Mouse (Mus musculus) E14TG2a.4 (cell line): ENCODE measurements around the gene Prr3.

Experiments used
- H3K27me3 ChIP-seq: 2 replicates; pipeline ENCODE4 v1.6.1; 2014; ENCODE audit warnings: low read length, control low read depth; ENCODE audit not compliant: insufficient read depth
- H3K36me3 ChIP-seq: 2 replicates; pipeline ENCODE4 v1.6.1; 2014; ENCODE audit warnings: low read length, control low read depth; ENCODE audit not compliant: insufficient read depth
- H3K4me1 ChIP-seq: replicated peaks from 2 replicates; pipeline ENCODE4 v1.6.1; 2014; ENCODE audit warnings: low read depth, low read length, control low read depth
- H3K4me3 ChIP-seq: replicated peaks from 2 replicates; pipeline ENCODE4 v1.5.1; 2014; ENCODE audit warnings: mild to moderate bottlenecking, low read length
- H3K9me3 ChIP-seq: 2 replicates; pipeline ENCODE4 v1.6.1; 2014; ENCODE audit warnings: low read length, control low read depth
- CTCF ChIP-seq: conservative IDR thresholded peaks from 2 replicates; pipeline ENCODE4 v1.5.1; 2014; ENCODE audit warnings: low read length
- NANOG ChIP-seq: IDR thresholded peaks from 2 replicates; pipeline ENCODE4 v1.6.1; 2014; ENCODE audit warnings: borderline replicate concordance, low read length, mixed read lengths
- POU5F1 ChIP-seq: IDR thresholded peaks from 2 replicates; pipeline ENCODE4 v1.6.1; 2014; ENCODE audit warnings: low read length, borderline replicate concordance

Gene Prr3

DNA sequence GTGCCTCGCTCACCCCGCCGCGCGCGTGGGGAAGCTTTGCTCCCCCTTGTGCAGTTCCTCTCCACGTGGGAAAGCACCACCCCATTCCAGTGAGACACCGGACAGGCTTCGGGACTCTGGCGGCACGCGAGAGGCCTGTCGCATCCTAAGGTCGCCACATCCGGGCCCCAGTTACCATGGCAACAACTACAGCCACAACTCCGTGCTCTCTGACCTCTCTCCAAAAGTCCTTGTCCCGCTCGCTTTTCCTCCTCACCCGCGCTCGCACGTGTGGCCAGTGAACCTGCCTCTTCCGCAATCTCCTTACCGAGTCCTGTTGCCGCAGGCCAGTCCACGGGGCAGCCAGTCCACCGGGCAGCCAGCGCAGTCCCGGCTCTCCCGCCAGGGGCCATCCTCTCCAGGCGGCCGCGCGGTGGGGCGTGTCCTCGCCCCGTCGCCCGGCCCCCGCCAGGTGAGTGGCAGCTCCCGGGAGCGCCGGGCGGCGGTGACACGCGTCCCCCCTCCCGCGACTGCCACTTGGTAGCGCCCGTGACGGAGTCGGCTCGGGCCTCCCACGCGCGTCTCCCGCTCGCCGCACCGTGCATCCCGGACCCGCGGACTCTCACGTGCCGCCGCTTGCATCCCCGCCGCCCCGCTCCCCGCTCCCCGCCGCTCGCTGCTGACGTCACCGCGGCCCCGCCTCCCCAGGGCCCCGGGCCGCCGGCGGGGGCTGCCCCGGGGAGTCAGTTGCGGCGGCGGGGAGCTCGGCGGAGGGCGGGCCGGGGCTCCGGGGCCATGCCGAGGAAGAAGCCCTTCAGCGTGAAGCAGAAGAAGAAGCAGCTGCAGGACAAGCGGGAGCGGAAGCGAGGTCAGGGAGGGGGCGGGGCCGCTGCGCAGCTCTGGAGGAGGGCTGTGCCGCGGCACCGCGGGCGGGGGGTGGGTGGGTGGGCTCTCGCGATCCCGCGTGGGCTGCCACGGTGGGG, at the start of gene Prr3, which contains the start of gene Gnl1:
Prr3 (minus strand) TSS at position 836 of the 962 bp plus-strand sequence.
Gnl1 (plus strand) TSS at position 451 of the 962 bp plus-strand sequence.
- peaks cover 64% of the 10 kb centered on the region for H3K36me3 ChIP-seq
- H3K27me3 ChIP-seq: no peaks in the 10 kb centered on the region
- H3K4me1 ChIP-seq: peaks cover 56% of the 10 kb centered on the region
- no peaks in the 10 kb centered on the region for H3K9me3 ChIP-seq
- TF ChIP-seq POU5F1 (no peak), NANOG (no peak), CTCF (no peak)
- H3K4me3 ChIP-seq: peak within 1 kb of the TSS; percentile 93

DNA sequence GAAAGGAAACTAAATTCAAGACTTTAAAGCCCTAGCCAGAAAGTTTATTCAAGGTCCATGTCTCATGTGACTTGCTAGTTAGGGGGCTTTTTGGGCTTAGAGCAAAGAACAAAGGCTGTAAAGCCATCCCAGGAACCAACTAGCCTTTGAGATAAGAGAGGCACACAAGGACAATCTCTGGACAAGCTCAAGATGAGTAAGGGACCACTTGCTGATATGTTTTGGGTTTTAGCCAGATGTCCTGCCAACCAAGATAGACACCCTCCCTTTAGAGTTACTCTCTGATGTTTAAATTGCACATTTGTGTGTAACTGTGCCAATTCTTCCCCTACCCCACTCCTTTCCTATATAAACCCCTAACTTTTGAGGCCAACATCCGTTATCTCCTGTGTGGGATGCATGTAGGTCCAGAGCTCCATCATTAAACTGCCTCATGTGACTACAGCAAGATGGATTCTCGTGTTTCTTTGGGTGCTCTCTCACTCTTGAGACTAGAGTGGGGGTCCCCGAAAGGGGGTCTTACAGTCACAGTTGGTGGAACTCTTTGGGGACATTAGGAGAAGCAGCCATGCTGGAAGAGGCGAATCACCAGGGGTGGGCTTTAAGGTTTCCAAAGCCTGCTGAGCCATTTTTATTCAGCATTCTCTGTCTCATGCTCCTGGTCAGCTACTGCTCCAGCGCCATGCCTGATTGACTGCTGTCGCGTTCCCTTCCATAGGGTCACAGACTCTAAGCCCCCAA, 49.0 kb upstream of the Prr3 start:
- TF ChIP-seq CTCF (no peak), POU5F1 (no peak)
- Histone ChIP-seq H3K36me3 (peaks cover 14% of the 10 kb centered on the region), H3K4me1 (peaks cover 67% of the 10 kb centered on the region), H3K4me3 (no peak overlapping the region), H3K27me3 (peaks cover 3% of the 10 kb centered on the region), H3K9me3 (no peaks in the 10 kb centered on the region)

DNA sequence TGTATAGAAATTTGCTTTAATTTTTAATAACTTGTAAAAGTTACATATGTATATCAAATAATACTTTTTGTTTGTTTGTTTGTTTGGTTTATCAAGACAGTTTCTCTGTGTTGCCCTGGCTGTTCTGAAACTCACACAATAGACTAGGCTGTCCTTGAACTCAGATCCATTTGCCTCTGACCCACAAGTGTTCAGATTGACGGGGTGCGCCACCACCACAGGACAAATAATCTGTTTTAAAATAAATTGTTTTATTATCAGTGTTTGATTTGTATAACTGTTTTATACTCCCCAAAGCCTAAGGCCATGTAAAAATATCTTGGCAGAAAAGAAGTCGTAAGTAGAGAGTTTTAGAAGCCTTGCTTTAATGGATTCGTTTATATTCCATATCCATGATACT, 47.6 kb upstream of the Prr3 start:
- peaks cover 80% of the 10 kb centered on the region for H3K4me1 ChIP-seq
- no peak overlapping the region for H3K4me3 ChIP-seq
- H3K36me3 ChIP-seq: peaks cover 16% of the 10 kb centered on the region
- H3K9me3 ChIP-seq: no peaks in the 10 kb centered on the region
- TF ChIP-seq CTCF: no peak
- TF ChIP-seq POU5F1: no peak
- TF ChIP-seq NANOG: no peak
- peaks cover 3% of the 10 kb centered on the region for H3K27me3 ChIP-seq

DNA sequence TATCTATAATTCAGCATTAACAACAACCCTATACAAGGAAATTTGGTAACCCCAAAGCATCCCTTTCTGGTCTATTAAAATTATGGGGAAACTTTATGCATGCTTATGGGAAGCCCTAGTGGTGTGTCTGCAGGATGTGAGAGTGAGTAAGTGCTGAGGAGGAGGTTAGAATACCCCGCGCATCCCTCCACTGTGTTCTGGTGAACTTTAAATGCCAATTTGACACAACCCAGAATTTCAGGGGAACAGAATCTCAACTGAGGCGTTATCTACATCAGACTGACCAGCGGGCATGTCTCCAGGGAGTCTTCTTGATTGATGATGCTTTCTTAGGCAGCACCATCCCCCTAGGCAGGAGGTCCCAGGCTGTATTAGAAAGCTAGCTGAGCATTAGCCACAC, 45.9 kb upstream of the Prr3 start:
- peaks cover 22% of the 10 kb centered on the region for H3K36me3 ChIP-seq
- H3K4me3 ChIP-seq: no peak overlapping the region
- H3K27me3 ChIP-seq: peaks cover 3% of the 10 kb centered on the region
- TF ChIP-seq NANOG (no peak), CTCF (no peak), POU5F1 (no peak)
- peaks cover 7% of the 10 kb centered on the region; the same call in 1 of the 2 replicates for H3K9me3 ChIP-seq
- peaks cover 83% of the 10 kb centered on the region for H3K4me1 ChIP-seq

DNA sequence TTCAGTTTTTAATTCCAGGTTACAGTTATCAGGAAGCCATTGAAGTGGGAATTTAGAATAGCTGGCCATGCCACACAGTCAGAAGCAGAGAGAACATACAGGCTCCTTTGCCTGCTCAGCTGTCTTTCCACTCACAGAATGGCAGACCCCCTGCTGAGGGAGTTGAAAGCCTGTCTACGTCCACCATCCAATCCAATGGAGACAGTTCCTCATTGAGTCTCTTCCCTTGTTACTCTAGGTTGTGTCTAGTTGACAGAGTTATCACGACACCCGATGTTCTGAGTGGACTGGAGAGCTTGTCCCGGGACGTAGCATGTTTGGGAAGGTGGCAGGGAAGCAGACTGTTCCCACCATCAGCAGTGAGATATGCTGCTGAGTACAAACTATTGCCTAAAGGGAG, 45.2 kb upstream of the Prr3 start:
- Histone ChIP-seq H3K27me3 (no peaks in the 10 kb centered on the region), H3K9me3 (peaks cover 7% of the 10 kb centered on the region; the same call in 1 of the 2 replicates), H3K36me3 (peaks cover 22% of the 10 kb centered on the region), H3K4me3 (no peak overlapping the region), H3K4me1 (peaks cover 83% of the 10 kb centered on the region)
- TF ChIP-seq POU5F1 (no peak), NANOG (no peak), CTCF (no peak)

DNA sequence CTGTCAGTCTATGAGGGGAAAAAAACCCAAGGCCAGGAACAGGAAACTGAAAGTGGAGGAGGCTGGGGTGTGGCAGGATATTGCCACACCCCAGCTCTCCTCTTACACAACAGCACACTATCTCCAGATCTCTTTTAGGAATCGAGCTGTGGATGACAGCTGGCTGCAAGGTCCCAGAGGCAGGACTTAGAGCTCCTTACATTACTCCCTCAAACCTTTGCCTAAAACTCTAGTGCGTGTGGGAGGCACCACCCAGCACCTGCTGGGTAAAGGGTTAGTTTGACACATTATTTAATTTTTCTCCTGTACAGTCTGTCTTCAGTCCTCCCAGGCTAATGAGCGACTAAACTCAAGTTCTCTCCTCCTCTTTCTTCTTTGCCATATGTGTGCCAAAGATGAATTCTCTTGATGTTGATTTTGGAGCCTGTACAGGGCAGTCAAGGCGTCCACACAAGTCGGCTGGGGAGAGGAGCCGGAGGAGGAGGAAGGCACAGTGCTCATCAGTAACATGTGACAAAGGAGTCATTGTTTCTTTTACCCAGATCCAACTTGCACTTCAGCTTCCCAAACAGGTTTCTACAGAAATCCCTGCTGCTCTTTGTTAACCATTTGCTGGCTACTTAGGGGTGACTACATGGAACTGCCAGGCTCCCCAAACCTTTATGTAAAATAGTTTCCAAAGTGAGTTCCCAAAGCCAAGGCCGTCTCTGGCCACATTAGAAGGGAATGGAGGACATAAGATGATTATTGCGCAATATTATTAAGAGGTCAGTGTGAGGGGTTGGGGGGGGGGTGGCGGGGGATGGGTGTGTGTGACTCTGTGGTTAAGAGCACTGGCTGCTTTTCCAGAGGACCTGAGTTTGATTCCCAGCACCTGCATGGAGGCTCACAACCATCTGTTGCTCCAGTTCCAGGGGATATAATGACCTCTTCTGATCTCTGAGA, 43.9 kb upstream of the Prr3 start:
- no peaks in the 10 kb centered on the region for H3K27me3 ChIP-seq
- H3K4me3 ChIP-seq: no peak overlapping the region
- peaks cover 22% of the 10 kb centered on the region for H3K36me3 ChIP-seq
- no peak for TF ChIP-seq POU5F1
- TF ChIP-seq CTCF: no peak
- TF ChIP-seq NANOG: no peak
- peaks cover 7% of the 10 kb centered on the region; the same call in 1 of the 2 replicates for H3K9me3 ChIP-seq
- peaks cover 83% of the 10 kb centered on the region for H3K4me1 ChIP-seq

DNA sequence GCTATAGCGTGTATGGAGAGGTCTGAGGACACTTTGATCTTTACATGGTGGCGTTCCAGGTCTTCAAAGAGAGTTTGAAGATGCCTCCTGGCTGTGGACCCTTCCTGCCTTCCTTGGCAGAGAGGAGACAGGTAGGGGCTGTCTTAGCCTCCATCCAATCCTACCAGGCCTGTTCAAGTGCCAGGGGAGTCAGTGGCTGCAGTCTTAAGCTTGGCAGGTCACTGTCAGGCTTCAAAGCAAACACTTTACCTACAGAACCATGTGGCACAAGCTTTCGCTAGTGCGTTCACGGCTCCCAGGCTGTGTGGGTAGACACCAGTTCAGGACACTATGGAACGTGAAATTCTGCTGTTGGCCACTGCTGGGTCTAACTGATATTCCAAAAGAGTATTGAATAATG, 42.9 kb upstream of the Prr3 start:
- Histone ChIP-seq H3K4me3 (no peak overlapping the region), H3K27me3 (no peaks in the 10 kb centered on the region), H3K36me3 (peaks cover 22% of the 10 kb centered on the region), H3K4me1 (peaks cover 80% of the 10 kb centered on the region), H3K9me3 (peaks cover 7% of the 10 kb centered on the region; the same call in 1 of the 2 replicates)
- no peak for TF ChIP-seq CTCF
- TF ChIP-seq POU5F1: no peak
- no peak for TF ChIP-seq NANOG

DNA sequence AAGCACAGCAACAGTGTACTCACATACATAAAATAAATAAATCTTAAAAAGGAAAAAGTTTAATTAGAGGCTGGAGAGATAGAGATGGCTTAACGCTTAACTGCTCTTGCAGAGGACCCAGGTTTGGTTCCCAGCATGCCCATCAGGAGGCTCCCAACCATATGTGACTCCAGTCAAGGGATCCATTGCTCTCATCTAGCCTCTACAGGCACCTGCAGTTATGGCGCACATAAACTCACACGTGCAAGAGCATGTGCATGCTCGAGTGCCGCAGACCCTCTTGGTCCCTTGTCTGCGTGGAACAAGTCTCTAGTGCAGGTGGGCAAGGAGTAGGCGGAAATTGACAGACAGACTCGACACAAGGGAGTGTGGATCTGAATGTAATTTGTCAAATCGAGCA, 42.1 kb upstream of the Prr3 start:
- Histone ChIP-seq H3K27me3 (no peaks in the 10 kb centered on the region), H3K9me3 (peaks cover 7% of the 10 kb centered on the region; the same call in 1 of the 2 replicates), H3K4me3 (no peak overlapping the region), H3K4me1 (peaks cover 74% of the 10 kb centered on the region), H3K36me3 (peaks cover 27% of the 10 kb centered on the region)
- TF ChIP-seq NANOG (no peak), POU5F1 (no peak), CTCF (no peak)
